Mouse (Mus musculus) retina, postnatal 7 days (tissue): ENCODE measurements around the gene Mid1.

Source experiments
- DNase-seq: peaks from one replicate; pipeline ENCODE4 v3.0.0-alpha.2; 2012; ENCODE audit warnings: low read depth, low spot score

Mid1 gene

GRCm38 (mm10) chrX:169685131-169685530 is at the start of gene Mid1:
Gene Mid1, plus strand, starts transcription at chrX:169685199.
- DNase-seq = no peak

GRCm38 (mm10) chrX:169673056-169673455 is 11.9 kb upstream of the Mid1 start:
- no peak for DNase-seq

- no peak for DNase-seq
These were observed 8.7 kb upstream of the Mid1 start for GRCm38 (mm10) chrX:169676313-169676712.

- DNase-seq = no peak
These were observed 732 bp downstream of the Mid1 start for GRCm38 (mm10) chrX:169685731-169686130.

GRCm38 (mm10) chrX:169691217-169691616 is 6.2 kb downstream of the Mid1 start:
- no peak for DNase-seq

GRCm38 (mm10) chrX:169691675-169692074 is 6.7 kb downstream of the Mid1 start:
- no peak for DNase-seq

- no peak for DNase-seq
These were observed 7.4 kb downstream of the Mid1 start for GRCm38 (mm10) chrX:169692225-169692909.

GRCm38 (mm10) chrX:169704016-169704602 is 19.1 kb downstream of the Mid1 start:
- DNase-seq = no peak

- DNase-seq = no peak
These were observed 38.5 kb downstream of the Mid1 start for GRCm38 (mm10) chrX:169723511-169723910.

- no peak for DNase-seq
These were observed 50.5 kb downstream of the Mid1 start for GRCm38 (mm10) chrX:169735387-169735969.

- no peak for DNase-seq
These were observed 73.0 kb downstream of the Mid1 start for GRCm38 (mm10) chrX:169758001-169758400.

GRCm38 (mm10) chrX:169779535-169779934 is 94.5 kb downstream of the Mid1 start, which contains the start of gene 4933400A11Rik:
Gene 4933400A11Rik, minus strand, starts transcription at chrX:169779635.
- no peak for DNase-seq

GRCm38 (mm10) chrX:169789702-169790101 is 104.7 kb downstream of the Mid1 start:
- DNase-seq = no peak

GRCm38 (mm10) chrX:169792879-169793278 is 107.9 kb downstream of the Mid1 start:
- no peak for DNase-seq

- no peak for DNase-seq
These were observed 109.4 kb downstream of the Mid1 start for GRCm38 (mm10) chrX:169794421-169794820.

GRCm38 (mm10) chrX:169794831-169795311 is 109.9 kb downstream of the Mid1 start:
- DNase-seq = no peak

GRCm38 (mm10) chrX:169797148-169797547 is 112.1 kb downstream of the Mid1 start:
- DNase-seq = no peak

- peak; percentile 23 for DNase-seq
These were observed 114.1 kb downstream of the Mid1 start for GRCm38 (mm10) chrX:169798987-169799680.

- no peak for DNase-seq
These were observed 115.2 kb downstream of the Mid1 start for GRCm38 (mm10) chrX:169800238-169800637.

GRCm38 (mm10) chrX:169805791-169806190 is 120.8 kb downstream of the Mid1 start:
- DNase-seq = no peak

- no peak for DNase-seq
These were observed 122.7 kb downstream of the Mid1 start for GRCm38 (mm10) chrX:169807744-169808143.

- DNase-seq = no peak
These were observed 126.3 kb downstream of the Mid1 start for GRCm38 (mm10) chrX:169811318-169811717.
